Mouse (Mus musculus) neural tube, embryonic 14.5 days (tissue): ENCODE results near the gene Adamts4. TPM values are rescaled to one million over a fixed set of nuclear protein-coding genes. Genes with fewer than 3 reads are reported as not detected.
A peak's percentile ranks its signal among the peaks of the same experiment; 100 is the strongest.

ENCODE experiments used
- ATAC-seq: fragments of 200-750 bp; cut with Nextera tagmentation; 2 replicates; pipeline ENCODE4 v1.8.0; 2017; ENCODE audit warnings: low read depth, mild to moderate bottlenecking, moderate TSS enrichment, moderate library complexity
- H3K27ac ChIP-seq: fragments of 300-500 bp; sonication (generic); 2 replicates; pipeline ENCODE4 v1.5.1; 2014; ENCODE audit warnings: low read depth, mild to moderate bottlenecking, control low read depth, low read length, moderate library complexity, mixed read lengths
- H3K27me3 ChIP-seq: fragments of 300-500 bp; sonication (generic); 2 replicates; pipeline ENCODE4 v1.6.1; 2014; ENCODE audit warnings: low read length; ENCODE audit not compliant: control insufficient read depth, insufficient read depth
- H3K36me3 ChIP-seq: fragments of 300-500 bp; sonication (generic); 2 replicates; pipeline ENCODE4 v1.6.1; 2014; ENCODE audit warnings: low read length, mixed read lengths; ENCODE audit not compliant: control insufficient read depth, insufficient read depth
- H3K4me1 ChIP-seq: fragments of 300-500 bp; sonication (generic); 2 replicates; pipeline ENCODE4 v1.6.1; 2014; ENCODE audit warnings: low read length; ENCODE audit not compliant: control insufficient read depth, insufficient read depth
- H3K4me2 ChIP-seq: fragments of 300-500 bp; sonication (generic); 2 replicates; pipeline ENCODE4 v1.6.1; 2014; ENCODE audit warnings: mild to moderate bottlenecking, low read depth, low read length, control low read depth
- H3K4me3 ChIP-seq: fragments of 300-500 bp; sonication (generic); 2 replicates; pipeline ENCODE4 v1.5.1; 2014; ENCODE audit warnings: low read depth, low read length, control low read depth, mixed read lengths
- H3K9ac ChIP-seq: fragments of 300-500 bp; sonication (generic); replicated peaks from 2 replicates; pipeline ENCODE4 v1.6.1; 2014; ENCODE audit warnings: low read depth, mild to moderate bottlenecking, control low read depth, low read length, mixed read lengths
- H3K9me3 ChIP-seq: fragments of 300-500 bp; sonication (generic); 2 replicates; pipeline ENCODE4 v1.6.1; 2016; ENCODE audit warnings: low read length; ENCODE audit not compliant: control insufficient read depth
- WGBS: fragments of 180-500 bp; shearing (Covaris S2); extraction: QIAGEN DNeasy Blood & Tissue Kit; methylation state at CpG from one replicate; pipeline ENCODE4 v1.1.7; 2014; 5-methylcytosine and 5-hydroxymethylcytosine counted together
- polyA plus RNA-seq: library from polyadenylated mRNA; unstranded; fragments of >200 nt; fragmentation: Nextera tagmentation; extraction: Ambion mirVana; gene quantifications from 2 replicates; pipeline ENCODE4 v1.2.1, GENCODE M21; 2014

Adamts4 gene
- polyA plus RNA-seq, 1 experiment from 2014 or later = 1.3 TPM

- H3K4me1 ChIP-seq = peaks cover 7% of the 10 kb centered on the region
- H3K27ac ChIP-seq = no peak overlapping the region
- WGBS = 92% methylated on average over 18 of the region's 18 CpGs
- H3K36me3 ChIP-seq = peaks cover 9% of the 10 kb centered on the region; the same call in 1 of the 2 replicates
- no peak overlapping the region for H3K4me2 ChIP-seq
- no peak overlapping the region for H3K4me3 ChIP-seq
- no peak for ATAC-seq
- no peaks in the 10 kb centered on the region for H3K27me3 ChIP-seq
- no peaks in the 10 kb centered on the region for H3K9me3 ChIP-seq
- no peak overlapping the region for H3K9ac ChIP-seq
Observed at GRCm38 (mm10) chr1:171216241-171216955, 33.8 kb upstream of the Adamts4 start.

GRCm38 (mm10) chr1:171220871-171221270 is 29.4 kb upstream of the Adamts4 start:
- no peak overlapping the region for H3K9ac ChIP-seq
- peak overlapping the region; percentile 89 for H3K4me2 ChIP-seq
- ATAC-seq = peak; percentile 32; the same call in 1 of the 2 replicates
- peak overlapping the region; percentile 66 for H3K4me3 ChIP-seq
- H3K27me3 ChIP-seq = no peaks in the 10 kb centered on the region
- no peaks in the 10 kb centered on the region for H3K9me3 ChIP-seq
- 4% methylated on average over 10 of the region's 10 CpGs for WGBS
- peaks cover 9% of the 10 kb centered on the region; the same call in 1 of the 2 replicates for H3K36me3 ChIP-seq
- no peak overlapping the region for H3K27ac ChIP-seq
- H3K4me1 ChIP-seq = peaks cover 11% of the 10 kb centered on the region

- H3K27ac ChIP-seq = peak overlapping the region; percentile 11; the same call in 1 of the 2 replicates
- H3K4me2 ChIP-seq = peak overlapping the region; percentile 89
- peaks cover 9% of the 10 kb centered on the region; the same call in 1 of the 2 replicates for H3K36me3 ChIP-seq
- no peaks in the 10 kb centered on the region for H3K9me3 ChIP-seq
- WGBS = 5% methylated on average over 22 of the region's 22 CpGs
- ATAC-seq = no peak; the same call in 1 of the 2 replicates
- no peaks in the 10 kb centered on the region for H3K27me3 ChIP-seq
- H3K4me1 ChIP-seq = peaks cover 11% of the 10 kb centered on the region
- H3K4me3 ChIP-seq = peak overlapping the region; percentile 66
- H3K9ac ChIP-seq = peak overlapping the region; percentile 66
Observed at GRCm38 (mm10) chr1:171221281-171222193, 28.7 kb upstream of the Adamts4 start.

- H3K27me3 ChIP-seq = no peaks in the 10 kb centered on the region
- peak within 1 kb of the TSS; percentile 66 for H3K4me3 ChIP-seq
- H3K9me3 ChIP-seq = no peaks in the 10 kb centered on the region
- WGBS = 3% methylated on average over 28 of the region's 28 CpGs
- H3K4me1 ChIP-seq = peaks cover 11% of the 10 kb centered on the region
- peak within 1 kb of the TSS; percentile 89 for H3K4me2 ChIP-seq
- H3K9ac ChIP-seq = peak within 1 kb of the TSS; percentile 66
- H3K27ac ChIP-seq = peak within 1 kb of the TSS; percentile 11; the same call in 1 of the 2 replicates
- peaks cover 9% of the 10 kb centered on the region; the same call in 1 of the 2 replicates for H3K36me3 ChIP-seq
- ATAC-seq = peak; percentile 97
Observed at GRCm38 (mm10) chr1:171222238-171223155, 27.7 kb upstream of the Adamts4 start, which contains the start of gene Tomm40l. Gene Tomm40l, minus strand, starts transcription at chr1:171222514.

- peak overlapping the region; percentile 11; the same call in 1 of the 2 replicates for H3K27ac ChIP-seq
- H3K4me2 ChIP-seq = peak overlapping the region; percentile 89; the same call in 1 of the 2 replicates
- peaks cover 11% of the 10 kb centered on the region for H3K4me1 ChIP-seq
- no peaks in the 10 kb centered on the region for H3K27me3 ChIP-seq
- H3K4me3 ChIP-seq = no peak overlapping the region
- WGBS = 85% methylated on average over 6 of the region's 6 CpGs
- no peak for ATAC-seq
- H3K9me3 ChIP-seq = no peaks in the 10 kb centered on the region
- H3K36me3 ChIP-seq = peaks cover 9% of the 10 kb centered on the region; the same call in 1 of the 2 replicates
- H3K9ac ChIP-seq = no peak overlapping the region
Observed at GRCm38 (mm10) chr1:171223168-171223567, 27.1 kb upstream of the Adamts4 start.

GRCm38 (mm10) chr1:171223796-171224195 is 26.4 kb upstream of the Adamts4 start:
- Histone ChIP-seq H3K9me3 (no peaks in the 10 kb centered on the region), H3K27me3 (no peaks in the 10 kb centered on the region), H3K4me1 (peaks cover 11% of the 10 kb centered on the region), H3K27ac (no peak overlapping the region), H3K36me3 (peaks cover 6% of the 10 kb centered on the region; the same call in 1 of the 2 replicates), H3K9ac (no peak overlapping the region), H3K4me3 (no peak overlapping the region), H3K4me2 (no peak overlapping the region)
- no peak for ATAC-seq
- WGBS = 96% methylated on average over 2 of the region's 2 CpGs

- no peak for ATAC-seq
- Histone ChIP-seq H3K36me3 (no peaks in the 10 kb centered on the region), H3K9ac (no peak within 1 kb of the TSS), H3K4me1 (peaks cover 11% of the 10 kb centered on the region), H3K4me3 (no peak within 1 kb of the TSS), H3K27ac (no peak within 1 kb of the TSS), H3K27me3 (no peaks in the 10 kb centered on the region), H3K4me2 (no peak within 1 kb of the TSS), H3K9me3 (no peaks in the 10 kb centered on the region)
- WGBS = 80% methylated on average over 5 of the region's 5 CpGs
Observed at GRCm38 (mm10) chr1:171224857-171225256, 25.4 kb upstream of the Adamts4 start, which contains the start of gene Apoa2. Gene Apoa2, plus strand, starts transcription at chr1:171225054.

- WGBS = 43% methylated on average over 4 of the region's 4 CpGs
- H3K36me3 ChIP-seq = no peaks in the 10 kb centered on the region
- no peaks in the 10 kb centered on the region for H3K9me3 ChIP-seq
- H3K4me1 ChIP-seq = no peaks in the 10 kb centered on the region; the same call in 1 of the 2 replicates
- no peak overlapping the region for H3K27ac ChIP-seq
- no peak overlapping the region for H3K4me2 ChIP-seq
- no peak overlapping the region for H3K4me3 ChIP-seq
- no peak for ATAC-seq
- H3K9ac ChIP-seq = no peak overlapping the region
- no peaks in the 10 kb centered on the region for H3K27me3 ChIP-seq
Observed at GRCm38 (mm10) chr1:171226780-171227179, 23.4 kb upstream of the Adamts4 start.
